ENCODE assay signal across 9 mouse cellular contexts in genomic region chr7:127194011-127194632, GRCm38 (mm10). TPM values are rescaled to one million over a fixed set of nuclear protein-coding genes. Genes with fewer than 3 reads are reported as not detected.
DNase-seq lines count a peak whose midpoint lies in the region; ATAC-seq lines count a peak whose summit lies in the region.
"Had no signal": no experiment of that assay in that cellular context is flagged by ENCODE, and none has a peak within 500 bp of the region (broad histone marks: within the 10 kb centered on the region; RNA-seq: fewer than 3 reads in every experiment).

No protein-coding gene starts in this region.

- 87% methylated on average over 17 of the region's 17 CpGs for WGBS in lung, embryonic 16.5 days
- WGBS in limb, embryonic 11.5 days = 95% methylated on average over 17 of the region's 17 CpGs
- 95% methylated on average over 17 of the region's 17 CpGs for WGBS in neural tube, embryonic 14.5 days

- no peaks in the 10 kb centered on the region for H3K27me3 ChIP-seq in lung, embryonic 16.5 days (ENCODE audit: control insufficient read depth, insufficient read depth, low read depth, low read length)
- no peaks in the 10 kb centered on the region for H3K27me3 ChIP-seq in limb, embryonic 11.5 days (ENCODE audit: control insufficient read depth, insufficient read depth, low read length)
- H3K27me3 ChIP-seq in neural tube, embryonic 14.5 days (ENCODE audit: control insufficient read depth, insufficient read depth, low read length) = no peaks in the 10 kb centered on the region

- no peak overlapping the region; the same call in 1 of the 2 replicates for H3K9ac ChIP-seq in lung, embryonic 16.5 days (ENCODE audit: low read length)
- H3K9ac ChIP-seq in limb, embryonic 11.5 days (ENCODE audit: low read length) = peak overlapping the region; percentile 87
- H3K9ac ChIP-seq in neural tube, embryonic 14.5 days (replicated peaks; ENCODE audit: low read depth, low read length) = no peak overlapping the region

- no peak overlapping the region for H3K4me3 ChIP-seq in lung, embryonic 16.5 days (ENCODE audit: low read length)
- H3K4me3 ChIP-seq in limb, embryonic 11.5 days (ENCODE audit: low read depth, low read length) = 0 out of 2 replicates have a peak overlapping the region, but pooled peaks have one; percentile 6
- no peak overlapping the region; the same call in 1 of the 2 replicates for H3K4me3 ChIP-seq in neural tube, embryonic 14.5 days (ENCODE audit: low read depth, low read length)

- peaks cover 17% of the 10 kb centered on the region for H3K4me1 ChIP-seq in lung, embryonic 16.5 days (replicated peaks; ENCODE audit: control insufficient read depth, insufficient read depth, low read length)
- H3K4me1 ChIP-seq in limb, embryonic 11.5 days (ENCODE audit: control insufficient read depth, insufficient read depth, low read length) = peaks cover 14% of the 10 kb centered on the region
- H3K4me1 ChIP-seq in neural tube, embryonic 14.5 days (ENCODE audit: control insufficient read depth, insufficient read depth, low read length) = peaks cover 16% of the 10 kb centered on the region

- peaks cover 47% of the 10 kb centered on the region for H3K36me3 ChIP-seq in lung, embryonic 16.5 days (ENCODE audit: control insufficient read depth, insufficient read depth, low read length)
- peaks cover 39% of the 10 kb centered on the region for H3K36me3 ChIP-seq in limb, embryonic 11.5 days (ENCODE audit: control insufficient read depth, insufficient read depth, low read length)
- peaks cover 54% of the 10 kb centered on the region for H3K36me3 ChIP-seq in neural tube, embryonic 14.5 days (ENCODE audit: control insufficient read depth, insufficient read depth, low read length)

- H3K9me3 ChIP-seq in lung, embryonic 16.5 days (ENCODE audit: control insufficient read depth, low read length) = no peaks in the 10 kb centered on the region
- no peaks in the 10 kb centered on the region for H3K9me3 ChIP-seq in limb, embryonic 11.5 days (ENCODE audit: control insufficient read depth, low read length)
- no peaks in the 10 kb centered on the region for H3K9me3 ChIP-seq in neural tube, embryonic 14.5 days (ENCODE audit: control insufficient read depth, low read length)

- peak overlapping the region; percentile 93 for H3K4me2 ChIP-seq in lung, embryonic 16.5 days (ENCODE audit: low read depth, low read length)
- peak overlapping the region; percentile 89 for H3K4me2 ChIP-seq in limb, embryonic 11.5 days (ENCODE audit: low read depth, severe bottlenecking)
- peak overlapping the region; percentile 88; the same call in 1 of the 2 replicates for H3K4me2 ChIP-seq in neural tube, embryonic 14.5 days (ENCODE audit: low read depth, low read length)

- H3K27ac ChIP-seq in lung, embryonic 16.5 days (ENCODE audit: low read length) = no peak overlapping the region
- H3K27ac ChIP-seq in limb, embryonic 11.5 days (replicated peaks; ENCODE audit: low read depth, low read length) = no peak overlapping the region
- H3K27ac ChIP-seq in neural tube, embryonic 14.5 days (ENCODE audit: low read depth, low read length) = no peak overlapping the region

- no peak for ATAC-seq in lung, embryonic 16.5 days (ENCODE audit: low read depth)
- ATAC-seq in limb, embryonic 11.5 days (ENCODE audit: insufficient number of reproducible peaks, low FRiP score, low TSS enrichment, low read depth) = no peak
- no peak for ATAC-seq in neural tube, embryonic 14.5 days (ENCODE audit: low read depth)

- DNase-seq in cerebellum, adult 9-11 months = peak; percentile 43
- DNase-seq in cerebellum, adult 8-10 months = no peak
- DNase-seq in lung, postnatal 14 days = no peak
- DNase-seq in limb, embryonic 11.5 days (ENCODE audit: low spot score) = no peak
- DNase-seq in gastrocnemius, postnatal 14 days = no peak
- DNase-seq in B cell, adult 2 months = no peak
- DNase-seq: kidney, postnatal 14 days had no signal

- intact Hi-C loops in gastrocnemius, postnatal 14 days (cut with DNase I; ENCODE audit: low total_unique reads) = no loop called here

RNA-seq across cellular contexts. Expression of gene Cd2bp2, which starts 1.7 kb away (rescaled TPM):
- 53.9 and 54.0 TPM in 2 replicates for polyA plus RNA-seq in lung, embryonic 16.5 days (2015; fragmentation: Nextera tagmentation; extraction: Ambion mirVana)
- 77.0 and 83.7 TPM in 2 replicates for polyA plus RNA-seq in limb, embryonic 11.5 days (2014; fragmentation: Nextera tagmentation; extraction: Ambion mirVana)
- 58.1 and 71.9 TPM in 2 replicates for polyA plus RNA-seq in neural tube, embryonic 14.5 days (2014; fragmentation: Nextera tagmentation; extraction: Ambion mirVana)
- total RNA-seq in gastrocnemius, postnatal 14 days (2021) = 10 to 100 TPM; 30.0 to 32.0 TPM

RNA-seq across cellular contexts. Expression of gene Tbc1d10b, which starts 14.1 kb away (rescaled TPM):
- 20.5 and 23.8 TPM in 2 replicates for polyA plus RNA-seq in lung, embryonic 16.5 days (2015; fragmentation: Nextera tagmentation; extraction: Ambion mirVana)
- polyA plus RNA-seq in limb, embryonic 11.5 days (2014; fragmentation: Nextera tagmentation; extraction: Ambion mirVana) = 24.8 and 30.6 TPM in 2 replicates
- 28.5 and 29.4 TPM in 2 replicates for polyA plus RNA-seq in neural tube, embryonic 14.5 days (2014; fragmentation: Nextera tagmentation; extraction: Ambion mirVana)
- 10 to 100 TPM; 32.1 to 32.9 TPM for total RNA-seq in gastrocnemius, postnatal 14 days (2021)

RNA-seq across cellular contexts. Expression of gene Mylpf, which starts 14.6 kb away (rescaled TPM):
- 47.4 and 105 TPM in 2 replicates for polyA plus RNA-seq in lung, embryonic 16.5 days (2015; fragmentation: Nextera tagmentation; extraction: Ambion mirVana)
- 33.6 and 33.7 TPM in 2 replicates for polyA plus RNA-seq in limb, embryonic 11.5 days (2014; fragmentation: Nextera tagmentation; extraction: Ambion mirVana)
- polyA plus RNA-seq in neural tube, embryonic 14.5 days (2014; fragmentation: Nextera tagmentation; extraction: Ambion mirVana) = 8.5 and 12.5 TPM in 2 replicates
- over 10,000 TPM; 57,620 to 58,231 TPM for total RNA-seq in gastrocnemius, postnatal 14 days (2021)

RNA-seq across cellular contexts. Expression of gene Zfp553, which starts 38.7 kb away (rescaled TPM):
- polyA plus RNA-seq in lung, embryonic 16.5 days (2015; fragmentation: Nextera tagmentation; extraction: Ambion mirVana) = 27.7 and 32.3 TPM in 2 replicates
- polyA plus RNA-seq in limb, embryonic 11.5 days (2014; fragmentation: Nextera tagmentation; extraction: Ambion mirVana) = 24.2 and 29.1 TPM in 2 replicates
- 21.5 and 24.0 TPM in 2 replicates for polyA plus RNA-seq in neural tube, embryonic 14.5 days (2014; fragmentation: Nextera tagmentation; extraction: Ambion mirVana)
- total RNA-seq in gastrocnemius, postnatal 14 days (2021) = 1 to 10 TPM; 4.2 to 5.4 TPM

RNA-seq across cellular contexts. Expression of gene Sept1, which starts 38.8 kb away (rescaled TPM):
- 23.2 and 23.4 TPM in 2 replicates for polyA plus RNA-seq in lung, embryonic 16.5 days (2015; fragmentation: Nextera tagmentation; extraction: Ambion mirVana)
- 23.1 and 29.3 TPM in 2 replicates for polyA plus RNA-seq in limb, embryonic 11.5 days (2014; fragmentation: Nextera tagmentation; extraction: Ambion mirVana)
- 7.2 and 9.1 TPM in 2 replicates for polyA plus RNA-seq in neural tube, embryonic 14.5 days (2014; fragmentation: Nextera tagmentation; extraction: Ambion mirVana)
- 1 to 10 TPM; 4.2 to 5.0 TPM for total RNA-seq in gastrocnemius, postnatal 14 days (2021)
